Mouse (Mus musculus) testis, adult 2 months (tissue): Measurements from ENCODE around the gene Duox2.

ENCODE experiments used
- CTCF ChIP-seq: fragments of 200-500 bp; IDR thresholded peaks from 2 replicates; pipeline ENCODE4 v1.5.1; 2012; ENCODE audit warnings: low read depth, mild to moderate bottlenecking, inconsistent platforms, low read length, moderate library complexity; ENCODE audit not compliant: control insufficient read depth, insufficient read depth, insufficient replicate concordance
- POLR2A ChIP-seq: fragments of 200-500 bp; IDR thresholded peaks from 2 replicates; pipeline ENCODE4 v1.6.1; 2012; ENCODE audit warnings: low read depth, mild to moderate bottlenecking, inconsistent platforms, low read length, moderate library complexity; ENCODE audit not compliant: control insufficient read depth

- TF ChIP-seq POLR2A (no peak), CTCF (no peak)
Observed at GRCm38 (mm10) chr2:122237891-122238470, 60.3 kb downstream of the Duox2 start.
